In the genomic region with DNA sequence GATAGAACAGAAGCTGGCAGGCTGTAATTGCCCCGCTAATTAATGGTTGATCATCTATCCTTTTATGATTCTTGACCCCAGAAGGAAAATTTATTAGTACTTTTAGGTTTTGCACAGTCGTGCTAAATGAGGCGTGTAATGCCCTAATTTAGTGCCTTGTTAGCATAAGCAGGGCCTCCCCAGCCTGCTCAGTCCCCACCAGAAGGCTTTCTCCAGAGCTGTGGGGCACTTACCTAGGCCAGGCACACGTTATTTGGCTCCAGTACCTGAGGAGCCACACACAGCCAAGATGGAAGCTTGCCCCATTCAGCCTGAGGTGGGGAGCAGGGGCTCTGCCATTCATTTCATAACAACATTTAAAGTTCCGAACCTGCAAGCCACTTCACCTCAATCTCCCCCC, we compare ENCODE assay signal across 25 mouse cellular contexts.
A peak's percentile ranks its signal among the peaks of the same experiment; 100 is the strongest.
DNase-seq lines count a peak whose midpoint lies in the region; ATAC-seq lines count a peak whose summit lies in the region.
"Had no signal": no experiment of that assay in that cellular context is flagged by ENCODE, and none has a peak within 500 bp of the region (broad histone marks: within the 10 kb centered on the region; RNA-seq: fewer than 3 reads in every experiment).

No protein-coding gene starts in this region.

- peaks cover 18% of the 10 kb centered on the region for H3K4me1 ChIP-seq in forebrain, embryonic 14.5 days (ENCODE audit: control insufficient read depth, insufficient read depth, low read length)
- H3K4me1 ChIP-seq in forebrain, embryonic 10.5 days: peaks cover 55% of the 10 kb centered on the region
- peaks cover 36% of the 10 kb centered on the region for H3K4me1 ChIP-seq in kidney, embryonic 15.5 days
- H3K4me1 ChIP-seq in kidney, embryonic 14.5 days (ENCODE audit: control insufficient read depth, insufficient read depth, low read length): peaks cover 9% of the 10 kb centered on the region
- peaks cover 63% of the 10 kb centered on the region for H3K4me1 ChIP-seq in limb, embryonic 10.5 days
- peaks cover 10% of the 10 kb centered on the region for H3K4me1 ChIP-seq in heart, embryonic 11.5 days (ENCODE audit: control insufficient read depth, insufficient read depth, low read length)
- H3K4me1 ChIP-seq: liver, embryonic 12.5 days had no signal

- ATAC-seq in forebrain, embryonic 14.5 days: peak; percentile 45; the same call in 1 of the 2 replicates
- ATAC-seq in kidney, embryonic 15.5 days (replicated peaks; ENCODE audit: low FRiP score): peak; percentile 43; the same call in 1 of the 2 replicates
- ATAC-seq in kidney, embryonic 14.5 days (ENCODE audit: low FRiP score, low TSS enrichment): no peak
- ATAC-seq in heart, embryonic 11.5 days (replicated peaks; ENCODE audit: insufficient number of reproducible peaks, low FRiP score, low TSS enrichment): no peak
- ATAC-seq: intestine, embryonic 15.5 days; liver, embryonic 12.5 days; Patski had no signal

- H3K9me3 ChIP-seq in forebrain, embryonic 14.5 days (replicated peaks; ENCODE audit: control insufficient read depth, low read length): no peaks in the 10 kb centered on the region
- no peaks in the 10 kb centered on the region for H3K9me3 ChIP-seq in forebrain, embryonic 10.5 days
- no peaks in the 10 kb centered on the region for H3K9me3 ChIP-seq in kidney, embryonic 15.5 days (replicated peaks)
- H3K9me3 ChIP-seq in kidney, embryonic 14.5 days (ENCODE audit: control insufficient read depth, low read length): no peaks in the 10 kb centered on the region
- H3K9me3 ChIP-seq in limb, embryonic 10.5 days (replicated peaks): no peaks in the 10 kb centered on the region
- H3K9me3 ChIP-seq in heart, embryonic 11.5 days (replicated peaks; ENCODE audit: control insufficient read depth, low read length): no peaks in the 10 kb centered on the region
- H3K9me3 ChIP-seq: embryonic facial prominence, embryonic 13.5 days; G1E; heart, embryonic 12.5 days; hindbrain, embryonic 13.5 days; intestine, embryonic 15.5 days; limb, embryonic 13.5 days; liver, embryonic 12.5 days; midbrain, embryonic 12.5 days had no signal

- H3K27me3 ChIP-seq in forebrain, embryonic 14.5 days (replicated peaks; ENCODE audit: control insufficient read depth, insufficient read depth, low read length): peaks cover 61% of the 10 kb centered on the region
- peaks cover 100% of the 10 kb centered on the region for H3K27me3 ChIP-seq in forebrain, embryonic 10.5 days (ENCODE audit: poor library complexity, severe bottlenecking)
- H3K27me3 ChIP-seq in kidney, embryonic 15.5 days: peaks cover 85% of the 10 kb centered on the region
- peaks cover 46% of the 10 kb centered on the region for H3K27me3 ChIP-seq in kidney, embryonic 14.5 days (ENCODE audit: control insufficient read depth, insufficient read depth, low read length)
- H3K27me3 ChIP-seq in limb, embryonic 10.5 days (ENCODE audit: low read depth, poor library complexity, severe bottlenecking): peaks cover 76% of the 10 kb centered on the region
- H3K27me3 ChIP-seq in heart, embryonic 11.5 days (ENCODE audit: control insufficient read depth, insufficient read depth, low read length): peaks cover 11% of the 10 kb centered on the region; the same call in 1 of the 2 replicates
- H3K27me3 ChIP-seq: Patski had no signal

- H3K27ac ChIP-seq in forebrain, embryonic 14.5 days (ENCODE audit: low read depth, low read length): no peak overlapping the region
- H3K27ac ChIP-seq in forebrain, embryonic 10.5 days: no peak overlapping the region
- H3K27ac ChIP-seq in kidney, embryonic 15.5 days: no peak overlapping the region
- H3K27ac ChIP-seq in kidney, embryonic 14.5 days (ENCODE audit: low read depth, low read length): no peak overlapping the region
- H3K27ac ChIP-seq in limb, embryonic 10.5 days: peak overlapping the region; percentile 36; the same call in 1 of the 2 replicates
- H3K27ac ChIP-seq in heart, embryonic 11.5 days (ENCODE audit: low read depth, low read length): no peak overlapping the region
- H3K27ac ChIP-seq: embryonic facial prominence, embryonic 13.5 days; hindbrain, embryonic 13.5 days; intestine, embryonic 15.5 days; limb, embryonic 13.5 days; liver, embryonic 12.5 days; midbrain, embryonic 12.5 days had no signal

- peak; percentile 62 for DNase-seq in forebrain, embryonic 14.5 days (ENCODE audit: low spot score)
- no peak for DNase-seq in forebrain, embryonic 10.5 days (ENCODE audit: extremely low spot score, low spot score)
- DNase-seq in limb, embryonic 10.5 days (ENCODE audit: low spot score): no peak
- peak; percentile 36 for DNase-seq in retina, postnatal 1 day
- DNase-seq: B cell, adult 2 months; gastrocnemius, postnatal 10 days; kidney, adult 9 months; kidney, postnatal 36 days; lung, adult 2 months; lung, postnatal 14 days; thymus, adult 18-20 months; thymus, postnatal 36 days had no signal

- WGBS in forebrain, embryonic 14.5 days: 27% methylated on average over 5 of the region's 5 CpGs
- 48% methylated on average over 5 of the region's 5 CpGs for WGBS in forebrain, embryonic 10.5 days
- 27% methylated on average over 5 of the region's 5 CpGs for WGBS in kidney, embryonic 15.5 days
- 19% methylated on average over 5 of the region's 5 CpGs for WGBS in kidney, embryonic 14.5 days
- 31% methylated on average over 5 of the region's 5 CpGs for WGBS in limb, embryonic 10.5 days
- 70% methylated on average over 5 of the region's 5 CpGs for WGBS in heart, embryonic 11.5 days (ENCODE audit: insufficient replicate concordance)

- H3K9ac ChIP-seq in forebrain, embryonic 14.5 days (ENCODE audit: low read length): no peak overlapping the region
- no peak overlapping the region for H3K9ac ChIP-seq in kidney, embryonic 15.5 days
- H3K9ac ChIP-seq in kidney, embryonic 14.5 days (ENCODE audit: low read depth, low read length): no peak overlapping the region
- H3K9ac ChIP-seq in heart, embryonic 11.5 days (ENCODE audit: low read depth, low read length): no peak overlapping the region
- H3K9ac ChIP-seq: embryonic facial prominence, embryonic 13.5 days; heart, embryonic 12.5 days; hindbrain, embryonic 13.5 days; intestine, embryonic 15.5 days; limb, embryonic 13.5 days; liver, embryonic 12.5 days; midbrain, embryonic 12.5 days had no signal

- no peak overlapping the region for H3K4me2 ChIP-seq in forebrain, embryonic 14.5 days (ENCODE audit: low read length)
- no peak overlapping the region for H3K4me2 ChIP-seq in kidney, embryonic 15.5 days
- H3K4me2 ChIP-seq in kidney, embryonic 14.5 days (replicated peaks; ENCODE audit: low read depth, low read length): no peak overlapping the region
- H3K4me2 ChIP-seq in heart, embryonic 11.5 days: no peak overlapping the region
- H3K4me2 ChIP-seq: embryonic facial prominence, embryonic 13.5 days; heart, embryonic 12.5 days; hindbrain, embryonic 13.5 days; intestine, embryonic 15.5 days; limb, embryonic 13.5 days; liver, embryonic 12.5 days; midbrain, embryonic 12.5 days had no signal

- no peak overlapping the region for H3K4me3 ChIP-seq in forebrain, embryonic 14.5 days (ENCODE audit: low read depth, low read length)
- H3K4me3 ChIP-seq in forebrain, embryonic 10.5 days: no peak overlapping the region
- H3K4me3 ChIP-seq in kidney, embryonic 15.5 days (replicated peaks): no peak overlapping the region
- H3K4me3 ChIP-seq in kidney, embryonic 14.5 days (ENCODE audit: low read length): no peak overlapping the region
- no peak overlapping the region for H3K4me3 ChIP-seq in limb, embryonic 10.5 days
- no peak overlapping the region for H3K4me3 ChIP-seq in heart, embryonic 11.5 days (ENCODE audit: low read depth, low read length)
- H3K4me3 ChIP-seq: embryonic facial prominence, embryonic 13.5 days; erythroblast, embryonic 14.5 days; heart, embryonic 12.5 days; hindbrain, embryonic 13.5 days; intestine, embryonic 15.5 days; limb, embryonic 13.5 days; liver, embryonic 12.5 days; midbrain, embryonic 12.5 days had no signal

- no peaks in the 10 kb centered on the region for H3K36me3 ChIP-seq in forebrain, embryonic 14.5 days (ENCODE audit: control insufficient read depth, insufficient read depth, low read length)
- no peaks in the 10 kb centered on the region for H3K36me3 ChIP-seq in forebrain, embryonic 10.5 days (replicated peaks)
- no peaks in the 10 kb centered on the region for H3K36me3 ChIP-seq in kidney, embryonic 15.5 days
- H3K36me3 ChIP-seq in kidney, embryonic 14.5 days (ENCODE audit: control insufficient read depth, insufficient read depth, low read length): no peaks in the 10 kb centered on the region
- H3K36me3 ChIP-seq in limb, embryonic 10.5 days: no peaks in the 10 kb centered on the region
- no peaks in the 10 kb centered on the region for H3K36me3 ChIP-seq in heart, embryonic 11.5 days (ENCODE audit: control insufficient read depth, insufficient read depth, low read length)
- H3K36me3 ChIP-seq: embryonic facial prominence, embryonic 13.5 days; G1E; heart, embryonic 12.5 days; hindbrain, embryonic 13.5 days; intestine, embryonic 15.5 days; limb, embryonic 13.5 days; liver, embryonic 12.5 days; midbrain, embryonic 12.5 days had no signal

Comparison
In these comparisons a context has a peak if more than half of its experiments do, and no peak if none do; other contexts are left out.
1. ATAC-seq: peak in forebrain, embryonic 14.5 days (single experiment) and kidney, embryonic 15.5 days (single experiment); none in kidney, embryonic 14.5 days (single experiment) and heart, embryonic 11.5 days (single experiment).
2. DNase-seq: peak in forebrain, embryonic 14.5 days (single experiment) and retina, postnatal 1 day (single experiment); none in forebrain, embryonic 10.5 days (single experiment) and limb, embryonic 10.5 days (single experiment).